Mouse (Mus musculus) forebrain, embryonic 16.5 days (tissue): ENCODE measurements around the gene Tnfaip1. TPM values are rescaled to one million over a fixed set of nuclear protein-coding genes. Genes with fewer than 3 reads are reported as not detected.

Experiments
- ATAC-seq: fragments of 200-750 bp; cut with Nextera tagmentation; 2 replicates; pipeline ENCODE4 v1.8.0; 2017; ENCODE audit warnings: mild to moderate bottlenecking, moderate library complexity
- H3K27ac ChIP-seq: fragments of 300-500 bp; sonication (generic); 2 replicates; pipeline ENCODE4 v1.5.1; 2014; ENCODE audit warnings: low read length, control low read depth
- H3K27me3 ChIP-seq: fragments of 300-500 bp; sonication (generic); replicated peaks from 2 replicates; pipeline ENCODE4 v1.6.1; 2014; ENCODE audit warnings: low read length; ENCODE audit not compliant: control insufficient read depth, insufficient read depth
- H3K36me3 ChIP-seq: fragments of 300-500 bp; sonication (generic); 2 replicates; pipeline ENCODE4 v1.6.1; 2014; ENCODE audit not compliant: control insufficient read depth, insufficient read depth
- H3K4me1 ChIP-seq: fragments of 300-500 bp; sonication (generic); replicated peaks from 2 replicates; pipeline ENCODE4 v1.6.1; 2014; ENCODE audit warnings: low read length; ENCODE audit not compliant: control insufficient read depth, insufficient read depth
- H3K4me2 ChIP-seq: fragments of 300-500 bp; sonication (generic); 2 replicates; pipeline ENCODE4 v1.6.1; 2014; ENCODE audit warnings: mild to moderate bottlenecking, low read length, control low read depth
- H3K4me3 ChIP-seq: fragments of 300-500 bp; sonication (generic); replicated peaks from 2 replicates; pipeline ENCODE4 v1.5.1; 2014; ENCODE audit warnings: mild to moderate bottlenecking, low read length, control low read depth
- H3K9ac ChIP-seq: fragments of 300-500 bp; sonication (generic); replicated peaks from 2 replicates; pipeline ENCODE4 v1.6.1; 2014; ENCODE audit warnings: low read depth, low read length, control low read depth
- H3K9me3 ChIP-seq: fragments of 300-500 bp; sonication (generic); 2 replicates; pipeline ENCODE4 v1.6.1; 2016; ENCODE audit warnings: low read length; ENCODE audit not compliant: control insufficient read depth
- WGBS: fragments of 180-500 bp; shearing (Covaris S2); extraction: QIAGEN DNeasy Blood & Tissue Kit; methylation state at CpG from one replicate; pipeline ENCODE4 v1.1.7; 2014; 5-methylcytosine and 5-hydroxymethylcytosine counted together
- polyA plus RNA-seq: library from polyadenylated mRNA; unstranded; fragments of >200 nt; fragmentation: Nextera tagmentation; extraction: Ambion mirVana; gene quantifications from 2 replicates; pipeline ENCODE4 v1.2.1, GENCODE M21; 2015

Tnfaip1 gene
- polyA plus RNA-seq, 1 experiment from 2014 or later, result 71.8 TPM

DNA sequence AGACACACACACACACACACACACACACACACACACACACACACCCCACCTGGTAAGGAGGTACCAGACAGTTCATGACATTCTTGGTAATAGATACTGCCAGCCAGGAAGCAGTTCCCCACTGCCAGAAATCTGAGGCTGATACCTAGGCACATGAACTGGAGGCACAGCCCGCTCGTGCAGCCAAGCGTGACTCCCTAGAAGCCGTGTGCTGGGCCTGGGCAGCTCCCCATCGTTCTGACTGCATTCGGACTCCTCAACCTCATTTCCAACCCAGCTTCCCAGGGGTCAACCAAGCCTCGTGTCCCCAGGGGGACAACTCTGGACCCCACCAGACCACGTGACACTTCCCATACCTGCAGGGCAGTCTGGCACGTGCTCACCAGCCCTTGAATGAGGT lies 7.4 kb downstream of the Tnfaip1 start:
- Histone ChIP-seq H3K9me3 (no peaks in the 10 kb centered on the region), H3K9ac (no peak overlapping the region), H3K27me3 (no peaks in the 10 kb centered on the region), H3K27ac (no peak overlapping the region), H3K36me3 (peaks cover 23% of the 10 kb centered on the region), H3K4me1 (no peaks in the 10 kb centered on the region), H3K4me2 (no peak overlapping the region), H3K4me3 (no peak overlapping the region)
- ATAC-seq, result no peak
- 87% methylated on average over 9 of the region's 9 CpGs for WGBS

DNA sequence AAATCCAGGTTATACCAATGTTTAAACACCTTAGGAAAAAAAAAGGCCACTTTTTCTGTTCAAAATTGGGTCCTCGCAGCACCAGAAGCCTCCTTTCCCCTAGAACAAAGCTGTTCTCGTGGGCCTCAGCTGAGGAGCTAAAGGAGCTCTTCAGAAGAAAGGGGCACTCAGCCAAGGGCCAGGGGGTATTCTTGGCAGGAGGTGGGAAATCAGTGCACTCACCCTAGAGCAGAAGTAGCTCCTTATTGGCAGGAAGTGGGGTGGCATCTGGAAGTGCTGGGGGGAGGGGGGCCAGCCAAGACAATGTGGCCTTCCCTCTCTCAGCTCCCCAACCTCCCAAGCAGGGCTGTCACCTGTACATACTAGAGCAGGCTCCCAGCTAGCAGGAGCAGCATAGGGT lies 11.3 kb downstream of the Tnfaip1 start:
- ATAC-seq, result peak; percentile 40; the same call in 1 of the 2 replicates
- Histone ChIP-seq H3K36me3 (peaks cover 49% of the 10 kb centered on the region), H3K27me3 (no peaks in the 10 kb centered on the region), H3K27ac (no peak overlapping the region), H3K4me1 (no peaks in the 10 kb centered on the region), H3K9me3 (no peaks in the 10 kb centered on the region), H3K4me3 (no peak overlapping the region), H3K9ac (no peak overlapping the region), H3K4me2 (no peak overlapping the region)
- 40% methylated on average over 2 of the region's 2 CpGs for WGBS

DNA sequence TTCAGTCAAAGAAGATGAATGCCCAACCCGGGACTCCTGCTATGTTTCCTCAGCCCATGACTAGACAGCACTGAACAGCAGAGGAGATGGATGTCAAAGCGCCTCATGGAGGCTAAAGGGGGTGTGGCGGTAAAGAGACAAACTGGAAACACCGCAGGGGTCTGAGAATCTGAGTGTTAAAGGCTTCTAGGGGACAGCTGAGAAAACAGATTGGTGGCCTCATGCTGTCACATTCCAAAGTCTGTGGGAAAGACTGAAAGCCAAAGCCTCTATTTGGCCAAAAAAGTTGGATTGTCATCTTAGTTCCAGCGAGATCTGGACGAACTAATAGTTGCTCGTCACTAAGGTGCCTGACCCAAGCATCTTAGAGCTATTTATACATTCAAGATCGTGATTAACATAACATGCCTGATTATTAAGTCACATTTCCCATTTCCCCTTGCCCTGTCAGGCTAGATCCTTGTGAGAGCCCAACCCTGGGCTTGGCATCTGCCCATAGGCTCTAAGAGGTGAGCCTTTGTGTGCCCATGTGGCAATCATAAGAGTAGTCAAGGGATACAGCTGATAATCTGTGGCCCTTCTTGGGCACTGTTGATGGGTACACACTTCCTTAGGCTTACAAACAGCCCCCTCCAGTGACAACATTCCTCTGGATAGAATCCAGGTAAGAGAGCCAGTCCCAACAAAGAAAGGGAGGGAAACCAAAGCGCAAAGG lies 12.7 kb downstream of the Tnfaip1 start:
- Histone ChIP-seq H3K4me2 (no peak overlapping the region), H3K9ac (no peak overlapping the region), H3K9me3 (no peaks in the 10 kb centered on the region), H3K27ac (no peak overlapping the region), H3K4me1 (no peaks in the 10 kb centered on the region), H3K27me3 (no peaks in the 10 kb centered on the region), H3K4me3 (no peak overlapping the region), H3K36me3 (peaks cover 56% of the 10 kb centered on the region)
- WGBS, result 80% methylated on average over 9 of the region's 9 CpGs
- no peak for ATAC-seq

DNA sequence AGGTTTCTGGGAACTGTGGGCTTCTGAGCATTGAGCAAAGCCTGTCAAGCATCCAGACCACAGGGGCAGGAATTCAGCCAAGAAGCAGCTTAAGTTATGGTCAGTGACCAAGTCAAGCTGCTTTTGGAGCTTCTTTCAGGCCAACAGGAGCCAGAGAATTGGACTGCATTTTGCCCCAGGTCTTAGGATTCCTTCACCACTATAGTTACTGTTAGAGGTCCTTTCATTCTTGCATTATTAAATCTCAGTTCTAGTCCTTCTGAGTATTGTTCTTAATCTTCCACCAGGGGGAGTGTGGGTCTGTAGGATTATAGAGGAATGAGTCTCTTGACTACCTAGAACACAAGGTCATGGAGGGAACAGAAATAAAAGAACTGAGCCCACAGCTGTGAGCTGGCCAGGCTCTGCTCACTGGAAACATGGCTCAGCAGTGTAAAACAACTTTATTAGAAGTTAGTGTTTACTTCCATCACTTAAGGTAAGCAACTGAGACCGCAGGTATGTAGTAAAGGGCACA lies 13.6 kb downstream of the Tnfaip1 start:
- Histone ChIP-seq H3K36me3 (peaks cover 60% of the 10 kb centered on the region), H3K9me3 (no peaks in the 10 kb centered on the region), H3K4me1 (no peaks in the 10 kb centered on the region), H3K4me2 (no peak overlapping the region), H3K4me3 (no peak overlapping the region), H3K27me3 (no peaks in the 10 kb centered on the region), H3K9ac (no peak overlapping the region), H3K27ac (no peak overlapping the region)
- WGBS, result 85% methylated on average over 1 of the region's 1 CpGs
- no peak for ATAC-seq

DNA sequence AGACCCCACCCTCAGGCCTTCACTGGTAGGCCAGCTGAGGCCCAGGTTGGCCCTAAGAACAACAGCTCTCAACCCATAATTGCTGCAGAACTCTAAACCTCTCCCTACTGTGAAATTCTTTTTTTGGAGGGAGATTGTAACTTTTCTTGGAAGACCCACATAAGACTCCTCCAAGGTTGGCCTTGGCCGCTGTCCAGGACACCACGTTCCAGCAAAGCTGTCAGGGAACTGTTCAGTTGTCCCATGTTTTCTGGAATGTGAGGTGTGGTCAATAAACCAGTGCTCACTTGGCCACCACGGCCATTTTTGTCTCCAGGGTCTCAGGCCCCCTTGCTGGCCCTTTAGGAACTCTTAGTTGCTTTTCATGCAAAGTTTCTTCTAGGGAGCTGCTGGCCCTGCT lies 14.3 kb downstream of the Tnfaip1 start:
- no peak overlapping the region for H3K4me3 ChIP-seq
- no peaks in the 10 kb centered on the region for H3K4me1 ChIP-seq
- peaks cover 61% of the 10 kb centered on the region for H3K36me3 ChIP-seq
- no peak overlapping the region for H3K9ac ChIP-seq
- no peaks in the 10 kb centered on the region for H3K27me3 ChIP-seq
- 87% methylated on average over 3 of the region's 3 CpGs for WGBS
- no peak for ATAC-seq
- no peaks in the 10 kb centered on the region for H3K9me3 ChIP-seq
- no peak overlapping the region for H3K27ac ChIP-seq
- no peak overlapping the region for H3K4me2 ChIP-seq

DNA sequence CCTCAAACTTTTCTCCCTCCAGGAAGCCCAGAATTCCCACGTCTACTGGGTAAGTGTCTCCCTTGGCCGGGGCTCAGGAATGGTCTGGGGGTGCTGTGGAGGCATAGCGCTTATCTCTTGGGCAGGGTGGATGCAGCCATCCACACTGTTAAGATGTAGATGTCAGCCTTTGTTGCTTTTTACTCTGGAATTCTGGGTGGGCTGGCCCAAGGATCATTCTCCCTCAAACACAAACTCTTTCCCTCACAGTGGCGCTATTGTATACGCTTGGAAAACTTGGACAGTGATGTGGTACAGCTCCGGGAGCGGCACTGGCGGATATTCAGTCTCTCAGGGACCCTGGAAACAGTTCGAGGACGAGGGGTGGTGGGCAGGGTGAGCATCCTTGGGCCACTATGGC lies 17.2 kb downstream of the Tnfaip1 start:
- H3K27ac ChIP-seq, result no peak overlapping the region
- no peak overlapping the region for H3K4me2 ChIP-seq
- H3K9ac ChIP-seq, result no peak overlapping the region
- H3K36me3 ChIP-seq, result peaks cover 63% of the 10 kb centered on the region
- H3K9me3 ChIP-seq, result no peaks in the 10 kb centered on the region
- no peaks in the 10 kb centered on the region for H3K27me3 ChIP-seq
- H3K4me3 ChIP-seq, result no peak overlapping the region
- WGBS, result 84% methylated on average over 10 of the region's 10 CpGs
- H3K4me1 ChIP-seq, result no peaks in the 10 kb centered on the region; the same call in 1 of the 2 replicates
- ATAC-seq, result no peak

DNA sequence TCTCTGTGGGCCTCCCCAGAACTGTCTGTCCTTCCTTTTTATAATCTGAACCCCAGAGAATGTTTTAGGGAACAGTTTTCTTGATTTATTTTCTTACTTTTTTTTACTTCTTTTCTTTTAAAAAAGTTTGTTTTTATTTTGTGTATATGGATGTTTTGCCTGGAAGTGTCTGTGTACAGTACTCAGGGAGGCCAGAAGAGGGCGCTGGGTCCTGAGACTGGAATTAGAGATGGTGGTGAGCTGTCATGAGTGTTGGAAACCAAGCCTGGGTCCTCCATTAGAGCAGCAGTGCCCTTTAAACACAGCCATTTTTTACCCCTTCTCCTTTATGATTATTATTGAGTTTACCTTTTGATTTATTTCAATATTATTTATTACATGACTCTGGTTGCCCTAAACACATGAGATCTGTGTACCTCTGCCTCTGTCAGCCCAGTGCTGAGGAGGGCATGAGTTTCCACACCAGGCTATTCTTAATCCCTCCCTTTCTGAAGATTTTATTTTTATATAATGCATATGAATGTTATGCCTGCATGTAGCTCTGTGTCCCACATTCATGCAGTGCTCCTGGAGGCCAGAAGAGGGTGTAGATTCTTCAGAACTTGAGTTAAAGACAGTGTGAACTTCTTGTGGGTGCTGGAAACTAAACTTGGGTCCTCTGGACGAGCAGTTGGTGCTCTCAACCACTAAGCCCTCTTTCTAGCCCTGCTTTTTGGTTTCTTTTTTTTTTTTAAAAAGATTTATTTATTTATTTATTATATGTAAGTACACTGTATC lies 20.4 kb downstream of the Tnfaip1 start:
- H3K4me1 ChIP-seq, result peaks cover 17% of the 10 kb centered on the region
- no peak overlapping the region for H3K9ac ChIP-seq
- H3K4me3 ChIP-seq, result no peak overlapping the region
- no peak overlapping the region for H3K4me2 ChIP-seq
- WGBS, result 57% methylated on average over 2 of the region's 2 CpGs
- no peak overlapping the region for H3K27ac ChIP-seq
- peaks cover 36% of the 10 kb centered on the region for H3K36me3 ChIP-seq
- H3K9me3 ChIP-seq, result no peaks in the 10 kb centered on the region
- no peaks in the 10 kb centered on the region for H3K27me3 ChIP-seq
- ATAC-seq, result no peak

DNA sequence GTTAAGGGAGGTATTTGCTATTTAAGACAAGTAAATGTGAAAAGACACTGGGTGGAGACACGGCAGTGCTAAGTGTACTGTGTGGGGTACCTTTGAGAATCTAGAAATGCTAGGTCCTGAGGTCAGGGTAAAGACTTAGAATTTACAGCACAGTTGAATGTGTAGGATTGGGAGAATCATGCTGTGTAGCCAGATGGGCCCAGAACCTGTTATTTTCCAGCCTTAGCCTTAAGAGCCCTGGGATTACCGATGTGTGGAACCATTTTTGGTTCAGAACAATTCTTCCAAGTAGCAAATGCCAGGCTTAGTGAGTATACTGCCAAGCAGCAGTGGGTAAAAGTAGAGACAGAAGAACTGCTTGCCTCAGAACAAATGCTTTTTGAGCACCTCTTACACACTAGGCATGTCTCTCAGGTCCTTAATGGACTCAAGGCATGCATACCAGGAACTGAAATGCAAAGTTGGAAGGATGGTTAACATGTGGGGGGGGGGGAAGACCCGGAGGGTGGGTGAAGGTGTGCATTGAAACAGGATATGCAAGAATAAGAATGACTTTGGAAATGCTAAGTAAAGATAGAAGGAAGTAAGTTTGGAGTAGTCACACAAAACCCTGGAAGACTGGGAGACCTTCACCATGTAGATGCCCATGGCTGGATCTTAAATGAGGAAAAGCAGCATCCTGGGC lies 22.9 kb downstream of the Tnfaip1 start:
- no peak for ATAC-seq
- Histone ChIP-seq H3K9ac (peak overlapping the region; percentile 85; the same call in 1 of the 2 replicates), H3K9me3 (no peaks in the 10 kb centered on the region), H3K27me3 (no peaks in the 10 kb centered on the region), H3K4me2 (peak overlapping the region; percentile 90), H3K4me3 (peak overlapping the region; percentile 74), H3K27ac (no peak overlapping the region), H3K4me1 (peaks cover 17% of the 10 kb centered on the region), H3K36me3 (peaks cover 27% of the 10 kb centered on the region)
- 78% methylated on average over 3 of the region's 3 CpGs for WGBS
